Mouse (Mus musculus) ES-E14 (cell line): ENCODE measurements around the gene Cxcr2.

Experiments used
- CHD2 ChIP-seq: IDR thresholded peaks from 2 replicates; pipeline ENCODE4 v1.6.1; 2014; ENCODE audit warnings: mild to moderate bottlenecking, low read depth, low read length, inconsistent platforms
- ZC3H11A ChIP-seq: IDR thresholded peaks from 2 replicates; pipeline ENCODE4 v1.6.1; 2012; ENCODE audit warnings: low read depth, mild to moderate bottlenecking, inconsistent platforms, low read length, borderline replicate concordance
- ZNF384 ChIP-seq: IDR thresholded peaks from 2 replicates; pipeline ENCODE4 v1.6.1; 2012; ENCODE audit warnings: low read depth, low read length, inconsistent platforms

DNA sequence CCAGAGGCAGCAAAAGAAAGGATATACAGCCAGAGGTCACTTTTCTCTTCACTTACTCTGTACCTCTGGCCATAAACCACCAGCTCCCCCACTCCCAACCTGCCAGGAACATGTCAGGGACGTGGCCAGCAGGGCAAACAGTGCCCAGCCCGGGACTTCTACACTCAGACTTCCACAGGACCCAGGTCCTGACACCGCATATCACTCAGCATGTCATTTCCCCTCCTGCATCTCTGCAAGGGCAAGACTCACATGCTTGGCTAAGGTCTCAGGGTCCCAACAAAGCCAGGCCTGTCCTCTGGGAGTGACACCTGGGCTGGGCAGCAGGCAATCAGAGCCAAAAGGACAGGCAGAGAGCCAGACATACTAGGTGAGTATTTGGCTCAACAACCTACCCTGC, 40.7 kb upstream of the Cxcr2 start:
- TF ChIP-seq ZC3H11A (no peak), ZNF384 (no peak), CHD2 (no peak)
